Mouse (Mus musculus): ENCODE measurements at regions not wholly inside any gene's neighbourhood (a gene's known extent, or its start where the extent isn't known, plus 50 kb on each side); places are given as distances from the start of the nearest gene placed in this dataset.

DNA sequence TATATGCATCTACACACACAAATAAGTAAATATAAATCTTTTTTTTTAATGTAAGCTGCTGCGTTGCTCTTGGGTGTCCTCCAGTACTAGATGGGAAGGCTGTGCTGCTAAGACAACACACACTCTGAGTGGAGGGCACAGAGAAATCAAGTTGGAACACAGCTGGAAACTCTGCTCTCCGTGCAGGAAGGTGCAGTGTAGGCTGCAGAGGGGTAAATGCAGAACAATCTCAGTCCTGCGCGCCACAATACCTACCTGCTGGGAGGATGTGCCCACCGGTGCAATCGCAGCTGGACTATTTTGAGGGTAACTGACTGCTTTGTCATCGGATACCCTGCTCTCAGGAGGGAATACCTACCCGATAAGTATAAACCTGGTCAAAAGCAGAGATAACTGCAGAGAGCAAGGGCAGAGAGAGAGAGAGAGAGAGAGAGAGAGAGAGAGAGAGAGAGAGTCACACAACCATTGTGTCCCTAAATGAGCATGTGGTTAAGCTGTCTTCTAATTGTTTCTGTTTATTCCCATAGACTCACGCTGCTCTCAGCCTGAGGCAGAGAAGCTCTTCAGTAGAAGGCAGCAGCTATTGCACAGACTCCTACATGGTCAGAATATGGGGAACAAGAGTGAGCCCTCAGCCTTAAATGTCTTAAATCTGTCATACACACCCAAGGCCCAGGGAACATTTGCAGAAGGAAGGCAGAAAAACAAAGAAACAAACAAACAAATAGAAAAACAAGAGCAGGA, 167.9 kb upstream of the Jade1 start:
- TF ChIP-seq POLR2A (IDR thresholded peaks at IDR 0.05; ENCODE audit: borderline replicate concordance, extremely low read depth, insufficient read depth, insufficient read length, poor library complexity, severe bottlenecking) (no peak), CTCF (IDR thresholded peaks at IDR 0.05; ENCODE audit: borderline replicate concordance, extremely low read depth, insufficient read depth, insufficient read length) (no peak)

All from brain, embryonic 14.5 days (tissue).